Mouse (Mus musculus) MEL (cell line): Measurements from ENCODE around the gene Ttc30b.
"Not testable (repeated sequence)": the region's sequence is repeated elsewhere in the genome, so short reads cannot be mapped to it uniquely, and the experiment has no call there.

Experiments used
- CHD1 ChIP-seq: IDR thresholded peaks from 2 replicates; pipeline ENCODE4 v1.6.1; 2012; ENCODE audit warnings: low read depth, mild to moderate bottlenecking, inconsistent platforms, low read length, improper control_type of control experiment
- CHD2 ChIP-seq: IDR thresholded peaks from 2 replicates; pipeline ENCODE4 v1.6.1; 2011; ENCODE audit warnings: low read length, improper control_type of control experiment
- CTCF ChIP-seq, 3 experiments: IDR thresholded peaks in 2 of 3; conservative IDR thresholded peaks in 1 of 3; 2 replicates each; pipeline ENCODE4 v1.5.1; 2011 to 2012; ENCODE audit warnings: low read length in 3 of 3, low read depth in 2 of 3, mild to moderate bottlenecking in 2 of 3, improper control_type of control experiment in 1 of 3, inconsistent platforms in 1 of 3, mixed read lengths in 1 of 3, moderate library complexity in 1 of 3; ENCODE audit not compliant: control insufficient read depth in 1 of 3, insufficient read depth in 1 of 3, poor library complexity in 1 of 3, severe bottlenecking in 1 of 3
- EP300 ChIP-seq, 2 experiments: IDR thresholded peaks; 2 replicates each; pipeline ENCODE4 v1.6.1; 2011; ENCODE audit warnings: improper control_type of control experiment in 2 of 2, low read length in 2 of 2, low read depth in 1 of 2, mild to moderate bottlenecking in 1 of 2
- ETS1 ChIP-seq: IDR thresholded peaks from 2 replicates; pipeline ENCODE4 v1.6.1; 2012; ENCODE audit warnings: low read depth, mild to moderate bottlenecking, inconsistent platforms, low read length, improper control_type of control experiment, moderate library complexity
- HCFC1 ChIP-seq: IDR thresholded peaks from 2 replicates; pipeline ENCODE4 v1.6.1; 2012; ENCODE audit warnings: low read depth, mild to moderate bottlenecking, inconsistent platforms, low read length, improper control_type of control experiment, moderate library complexity
- MAZ ChIP-seq: IDR thresholded peaks from 2 replicates; pipeline ENCODE4 v1.6.1; 2012; ENCODE audit warnings: low read depth, mild to moderate bottlenecking, inconsistent platforms, low read length, improper control_type of control experiment
- NRF1 ChIP-seq: IDR thresholded peaks from 2 replicates; pipeline ENCODE4 v1.6.1; 2014; ENCODE audit warnings: low read depth, mild to moderate bottlenecking, inconsistent platforms, low read length, improper control_type of control experiment, moderate library complexity; ENCODE audit not compliant: poor library complexity, insufficient read depth, severe bottlenecking
- POLR2A ChIP-seq, 2 experiments: IDR thresholded peaks; 2 replicates each; pipeline ENCODE4 v1.6.1; 2011 to 2012; ENCODE audit warnings: low read length in 2 of 2, mild to moderate bottlenecking in 2 of 2, control low read depth in 1 of 2, improper control_type of control experiment in 1 of 2, low read depth in 1 of 2, moderate library complexity in 1 of 2; ENCODE audit not compliant: control insufficient read depth in 1 of 2, insufficient read depth in 1 of 2, poor library complexity in 1 of 2
- RAD21 ChIP-seq: IDR thresholded peaks from 2 replicates; pipeline ENCODE4 v1.6.1; 2011; ENCODE audit warnings: mild to moderate bottlenecking, low read depth, low read length, improper control_type of control experiment
- USF1 ChIP-seq: IDR thresholded peaks from 2 replicates; pipeline ENCODE4 v1.6.1; 2014; ENCODE audit warnings: low read depth, mild to moderate bottlenecking, inconsistent platforms, low read length, improper control_type of control experiment, moderate library complexity
- USF2 ChIP-seq, 2 experiments: IDR thresholded peaks; 2 replicates each; pipeline ENCODE4 v1.6.1; 2011 to 2012; ENCODE audit warnings: improper control_type of control experiment in 2 of 2, low read length in 2 of 2, borderline replicate concordance in 1 of 2, inconsistent platforms in 1 of 2, low read depth in 1 of 2, mild to moderate bottlenecking in 1 of 2; ENCODE audit not compliant: insufficient read depth in 1 of 2
- ZNF384 ChIP-seq: IDR thresholded peaks from 2 replicates; pipeline ENCODE4 v1.6.1; 2012; ENCODE audit warnings: low read depth, mild to moderate bottlenecking, inconsistent platforms, low read length, improper control_type of control experiment

DNA sequence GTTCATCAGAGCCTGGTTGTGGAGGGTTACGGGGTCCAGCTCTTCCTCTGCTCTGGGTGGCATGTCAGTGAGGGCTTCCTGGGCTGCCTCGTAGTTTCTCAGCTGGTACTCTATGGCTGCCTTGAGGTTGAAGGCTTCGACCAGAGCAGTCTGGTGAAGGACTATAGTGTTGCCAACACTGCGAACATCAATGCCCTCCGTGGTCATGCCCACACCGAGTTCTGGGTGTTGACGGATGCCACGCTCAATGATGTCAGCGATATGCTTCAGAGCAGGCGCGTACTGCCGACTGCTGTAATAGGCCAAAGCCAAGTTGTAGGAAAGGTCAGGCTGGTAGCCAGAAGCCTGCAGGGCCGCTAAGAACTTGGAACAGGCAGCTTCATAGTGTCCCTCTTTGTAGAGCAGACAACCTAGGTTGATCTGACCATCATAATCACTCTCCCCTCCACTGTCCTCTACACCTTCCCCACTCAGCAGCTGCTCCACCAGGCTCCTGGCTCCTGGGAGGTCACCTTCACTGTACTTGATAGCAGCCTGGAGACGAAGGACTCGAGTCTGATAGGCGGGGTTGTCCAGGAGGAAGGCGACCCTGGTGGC, 767 bp downstream of the Ttc30b start:
- not testable (repeated sequence) for TF ChIP-seq CTCF (IDR thresholded peaks at IDR 0.05 in 2 of 3, conservative IDR thresholded peaks at IDR 0.05 in 1 of 3; ENCODE audit: control insufficient read depth in 1 of 3, insufficient read depth in 1 of 3, low read depth in 2 of 3, low read length in 3 of 3, poor library complexity in 1 of 3, severe bottlenecking in 1 of 3); POLR2A (IDR thresholded peaks at IDR 0.05; ENCODE audit: control insufficient read depth in 1 of 2, insufficient read depth in 1 of 2, low read depth in 1 of 2, low read length in 2 of 2, poor library complexity in 1 of 2); HCFC1; ETS1; NRF1; ZNF384; RAD21; USF1; EP300 (IDR thresholded peaks at IDR 0.05; ENCODE audit: low read depth in 1 of 2, low read length in 2 of 2); CHD2; CHD1; USF2 (IDR thresholded peaks at IDR 0.05; ENCODE audit: borderline replicate concordance in 1 of 2, insufficient read depth in 1 of 2, low read depth in 1 of 2, low read length in 2 of 2); MAZ
